Mouse (Mus musculus) stomach, postnatal 0 days (tissue): ENCODE measurements around the gene Lalba.

Source experiments
- CTCF ChIP-seq: IDR thresholded peaks from 2 replicates; pipeline ENCODE4 v1.5.1; 2016; ENCODE audit warnings: antibody characterized with exemption, low read depth, mild to moderate bottlenecking, moderate library complexity
- EP300 ChIP-seq: optimal IDR thresholded peaks from 2 replicates; pipeline ENCODE3; 2016; ENCODE audit warnings: antibody characterized with exemption

- no peak for TF ChIP-seq CTCF
- TF ChIP-seq EP300, result no peak
Measured at GRCm38 (mm10) chr15:98491332-98491731, 8.8 kb upstream of the Lalba start.
